Mouse (Mus musculus): ENCODE results near the gene Pik3ip1.
A peak's percentile ranks its signal among the peaks of the same experiment; 100 is the strongest.

DNA sequence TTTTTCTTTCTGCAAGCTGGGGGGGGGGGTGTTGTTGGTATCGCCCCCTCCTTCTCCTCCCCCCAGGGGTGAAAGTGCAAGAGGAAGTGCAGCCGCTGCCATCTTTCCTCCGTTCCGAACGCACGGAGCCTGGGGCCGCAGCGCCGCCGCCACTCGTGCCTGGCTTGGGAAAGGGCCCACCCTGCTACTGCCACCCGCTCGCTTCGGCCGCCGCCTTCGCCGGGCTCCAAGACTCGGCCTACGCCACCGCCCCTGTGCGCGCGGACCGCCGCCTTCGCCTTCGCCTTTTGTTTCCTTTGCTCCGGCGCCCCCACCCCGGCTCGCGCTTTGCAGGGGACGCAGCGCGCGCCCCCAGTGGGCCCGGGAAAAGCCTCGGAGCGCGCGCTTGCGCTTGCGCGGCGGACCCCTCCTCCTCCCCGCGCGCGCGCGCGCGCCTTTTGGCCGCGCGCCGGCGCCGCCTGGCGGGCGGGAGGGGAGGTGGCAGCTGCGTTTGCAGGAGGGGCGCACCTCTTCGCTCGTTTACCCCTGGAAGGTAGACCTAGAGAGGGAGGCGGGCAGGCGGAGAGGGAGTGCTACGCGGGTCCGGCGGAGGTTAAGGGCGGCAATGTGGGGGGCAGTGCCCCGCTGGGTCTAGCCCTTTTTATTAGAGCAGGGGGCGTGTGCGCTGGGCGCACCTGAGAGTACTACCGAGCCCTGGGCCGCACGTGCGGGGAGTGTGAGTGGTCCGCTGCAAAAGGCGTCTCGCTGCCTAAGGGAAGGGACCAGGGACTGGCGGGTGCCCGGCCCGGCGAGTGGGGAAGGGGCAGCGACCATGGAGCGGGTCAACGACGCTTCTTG is 40.2 kb upstream of the Pik3ip1 start:
- TF ChIP-seq CTCF (IDR thresholded peaks at IDR 0.05; ENCODE audit: extremely low read depth, insufficient read length, insufficient replicate concordance, low read depth, low read length) (peak; percentile 69), POLR2A (IDR thresholded peaks at IDR 0.05; ENCODE audit: low read depth, low read length) (peak; percentile 52)
